Mouse (Mus musculus) embryo, embryonic 11 days (tissue): Measurements from ENCODE around the gene Gna11.

Experiments used
- DNase-seq: peaks from one replicate; pipeline ENCODE4 v3.0.0-alpha.2; 2015

Gna11 gene

GRCm38 (mm10) chr10:81502658-81503057, 42.3 kb downstream of the Gna11 start:
- DNase-seq: peak; percentile 83

GRCm38 (mm10) chr10:81501863-81502262, 43.1 kb downstream of the Gna11 start:
- DNase-seq: no peak

- DNase-seq: no peak
Measured at GRCm38 (mm10) chr10:81500032-81500431, 45.0 kb downstream of the Gna11 start, which contains the start of gene S1pr4. S1pr4 (minus strand) TSS chr10:81500132.

DNA sequence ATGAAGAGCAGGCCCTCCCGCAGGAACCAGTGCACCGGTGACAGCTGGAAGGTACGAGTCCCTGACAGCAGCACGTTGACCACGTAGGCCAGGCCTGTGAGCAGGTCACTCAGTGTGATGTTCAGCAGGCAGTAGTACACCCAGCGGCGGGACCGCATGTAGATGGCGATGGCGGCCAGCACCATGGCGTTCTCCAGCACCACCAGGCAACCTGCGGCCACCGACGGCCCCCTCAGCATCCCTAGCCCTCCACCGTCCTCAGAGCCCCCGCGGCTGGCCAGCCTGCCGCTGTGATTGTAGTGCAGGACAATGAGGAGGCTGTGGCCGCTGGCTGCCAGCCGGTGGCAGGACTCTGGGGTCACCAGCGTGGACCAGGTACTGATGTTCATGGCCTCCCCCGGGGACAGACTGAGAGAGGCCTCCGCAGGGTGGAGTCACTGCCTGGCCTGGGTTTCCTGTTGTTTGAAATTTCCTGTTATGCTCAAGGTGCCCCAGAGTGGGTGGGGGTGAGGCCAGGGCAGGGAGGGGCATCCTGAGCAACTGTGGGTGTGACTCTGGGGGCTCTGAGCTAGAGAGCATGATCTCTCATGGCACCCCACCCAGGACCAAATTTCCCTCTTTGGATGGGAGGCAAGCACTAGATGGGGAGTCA, 45.6 kb downstream of the Gna11 start:
- DNase-seq: no peak

DNA sequence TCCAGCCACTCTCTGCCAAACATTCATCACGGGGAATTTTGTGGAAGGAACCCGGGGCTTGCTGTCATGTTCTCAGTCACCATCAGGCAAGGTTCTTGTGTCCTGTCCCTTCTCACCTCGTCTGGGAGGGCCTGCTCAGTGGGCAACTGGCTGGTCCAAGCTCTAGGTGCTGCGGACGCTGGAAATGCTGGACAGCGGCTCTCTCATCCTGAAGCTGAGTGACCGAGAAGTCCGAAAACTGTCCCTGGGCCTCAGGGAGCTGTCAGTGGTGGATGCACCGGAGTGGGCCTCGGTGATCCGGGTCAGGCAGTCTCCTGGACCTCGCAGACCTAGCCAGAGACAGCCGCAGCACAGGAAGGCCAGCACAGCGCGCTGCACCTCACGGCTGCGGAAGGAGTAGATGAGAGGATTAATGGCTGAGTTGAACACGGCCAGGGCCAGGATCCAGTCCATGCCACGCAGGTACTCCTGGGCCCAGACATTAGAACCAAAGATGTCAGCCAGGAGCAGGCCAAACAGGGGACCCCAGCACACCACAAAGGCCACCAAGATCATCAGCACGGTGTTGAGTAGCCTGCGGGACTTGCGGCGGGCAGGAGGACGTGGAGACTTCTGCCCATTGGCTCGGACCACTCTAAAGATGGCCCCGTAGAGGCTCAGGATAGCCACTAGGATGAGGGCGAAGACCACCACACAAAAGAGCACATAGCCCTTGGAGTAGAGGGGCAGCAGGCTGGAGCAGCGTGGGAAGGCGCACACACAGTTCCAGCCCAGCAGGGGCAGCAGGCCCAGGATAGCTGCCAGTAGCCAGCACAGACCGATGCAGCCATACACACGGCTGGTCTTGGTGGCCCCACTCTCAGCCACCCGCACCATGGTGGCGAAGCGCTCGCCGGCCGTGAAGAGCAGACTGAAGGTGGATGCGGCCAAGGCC, 46.4 kb downstream of the Gna11 start:
- DNase-seq: no peak

GRCm38 (mm10) chr10:81497401-81498270, 47.4 kb downstream of the Gna11 start:
- no peak for DNase-seq

DNA sequence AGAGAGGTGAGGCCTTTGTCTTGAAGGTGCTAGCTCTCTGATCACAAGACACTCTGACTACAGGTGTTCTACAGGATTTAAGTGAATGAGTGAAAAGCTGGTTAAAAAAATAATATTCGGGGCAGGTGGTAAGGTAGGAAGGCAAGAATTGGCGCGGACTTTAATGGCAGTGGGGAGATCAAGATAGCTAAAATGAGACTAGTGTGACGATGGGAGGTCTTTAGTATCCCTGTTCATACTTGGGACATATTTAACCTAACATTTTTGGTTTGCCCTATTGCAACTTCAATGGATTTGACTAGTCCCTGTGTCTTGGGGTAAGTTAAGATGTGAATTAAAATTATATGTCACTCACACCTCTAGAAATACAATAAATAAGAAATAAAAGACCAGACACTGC, 48.0 kb downstream of the Gna11 start:
- no peak for DNase-seq

DNA sequence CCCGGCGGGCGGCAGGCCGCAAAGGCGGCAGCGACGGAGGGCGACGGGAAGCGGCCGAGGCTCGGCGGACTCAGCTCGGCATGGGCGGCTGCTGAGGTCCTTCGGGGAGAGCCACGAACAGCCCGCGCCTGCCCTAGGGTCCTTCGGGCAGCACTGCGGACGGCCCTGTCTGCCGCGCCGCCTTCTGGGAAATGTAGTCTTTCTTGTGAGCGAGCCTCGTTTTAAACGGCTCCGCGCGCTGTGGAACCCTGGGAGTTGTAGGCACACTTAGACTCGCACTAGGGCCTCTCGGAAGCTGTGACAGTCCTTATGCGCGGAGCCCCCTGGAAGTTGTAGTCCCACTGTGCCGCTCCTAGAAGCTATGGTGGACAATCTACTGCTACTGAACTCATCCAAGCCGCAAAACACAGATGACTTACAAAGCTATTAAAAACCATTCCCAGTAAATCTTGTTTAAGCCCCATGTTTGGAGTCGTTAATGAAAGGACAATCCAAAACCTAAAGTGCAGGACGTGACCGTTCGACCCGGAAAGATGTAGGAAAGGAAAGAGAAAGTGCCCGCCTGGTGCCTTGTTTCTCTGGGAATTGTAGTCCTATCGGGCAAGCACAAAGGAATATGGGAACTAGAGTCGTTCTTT, 48.6 kb downstream of the Gna11 start, which contains the start of gene Ncln:
Ncln (minus strand) TSS at position 129 of the 638 bp plus-strand sequence.
- peak; percentile 99 for DNase-seq

GRCm38 (mm10) chr10:81495616-81496263, 49.2 kb downstream of the Gna11 start:
- no peak for DNase-seq

DNA sequence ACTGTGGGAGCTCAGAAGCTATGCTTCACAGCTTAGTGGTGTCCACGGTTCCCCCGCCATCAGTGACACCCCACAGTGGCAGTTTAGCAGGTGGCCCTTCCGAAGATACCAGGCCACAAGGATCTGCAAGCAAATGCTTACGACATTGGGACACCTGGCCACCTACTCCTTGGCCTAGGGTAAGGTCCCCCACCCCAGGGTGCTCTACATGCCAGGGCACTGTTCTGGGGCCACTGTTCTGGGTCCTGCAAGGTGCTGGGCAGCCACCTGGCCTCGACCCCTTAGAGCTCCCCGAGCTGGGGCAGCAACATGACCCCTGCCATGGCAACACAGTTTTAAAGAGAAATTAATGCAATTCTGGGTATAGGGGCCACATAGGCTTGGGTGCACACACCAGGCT, 49.8 kb downstream of the Gna11 start:
- no peak for DNase-seq

DNA sequence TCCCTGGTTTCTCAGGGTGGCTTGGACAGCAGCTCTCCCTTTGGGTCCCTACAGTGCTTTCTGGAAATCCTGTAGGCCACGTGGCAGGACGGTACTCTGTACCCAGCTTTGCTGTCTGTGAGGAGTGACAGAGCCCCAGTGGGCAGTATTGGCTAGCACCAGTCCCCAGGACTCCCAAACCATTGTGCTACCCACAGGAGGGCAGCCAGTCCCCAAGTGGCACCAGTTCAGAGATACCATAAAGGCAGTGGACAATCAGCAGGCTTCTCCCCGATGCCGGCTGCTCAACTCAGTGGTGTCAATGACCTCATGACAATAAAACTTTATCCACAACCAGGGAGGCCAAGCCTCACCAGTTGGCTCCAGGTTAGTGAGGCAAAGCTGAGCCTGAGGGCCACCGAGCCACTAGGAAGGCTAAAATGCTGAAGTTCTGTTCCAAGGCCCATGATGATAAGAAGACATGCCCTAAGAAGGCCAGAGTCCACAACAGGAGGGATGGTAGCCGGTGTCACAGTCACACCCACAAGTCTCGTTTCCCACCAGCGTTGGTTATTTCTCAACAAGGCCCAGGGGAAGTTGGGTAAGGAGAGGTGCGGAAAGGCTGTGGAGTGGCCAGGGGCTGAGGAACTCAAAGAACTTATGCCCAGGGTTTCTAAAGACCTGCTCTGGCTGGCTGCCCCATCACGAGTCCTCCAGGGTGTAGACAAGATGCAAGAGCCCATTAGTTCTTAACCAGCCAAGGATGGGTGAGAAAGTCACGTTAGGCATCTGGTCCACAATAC, 50.5 kb downstream of the Gna11 start:
- no peak for DNase-seq

GRCm38 (mm10) chr10:81493601-81494220, 51.3 kb downstream of the Gna11 start:
- DNase-seq: no peak

DNA sequence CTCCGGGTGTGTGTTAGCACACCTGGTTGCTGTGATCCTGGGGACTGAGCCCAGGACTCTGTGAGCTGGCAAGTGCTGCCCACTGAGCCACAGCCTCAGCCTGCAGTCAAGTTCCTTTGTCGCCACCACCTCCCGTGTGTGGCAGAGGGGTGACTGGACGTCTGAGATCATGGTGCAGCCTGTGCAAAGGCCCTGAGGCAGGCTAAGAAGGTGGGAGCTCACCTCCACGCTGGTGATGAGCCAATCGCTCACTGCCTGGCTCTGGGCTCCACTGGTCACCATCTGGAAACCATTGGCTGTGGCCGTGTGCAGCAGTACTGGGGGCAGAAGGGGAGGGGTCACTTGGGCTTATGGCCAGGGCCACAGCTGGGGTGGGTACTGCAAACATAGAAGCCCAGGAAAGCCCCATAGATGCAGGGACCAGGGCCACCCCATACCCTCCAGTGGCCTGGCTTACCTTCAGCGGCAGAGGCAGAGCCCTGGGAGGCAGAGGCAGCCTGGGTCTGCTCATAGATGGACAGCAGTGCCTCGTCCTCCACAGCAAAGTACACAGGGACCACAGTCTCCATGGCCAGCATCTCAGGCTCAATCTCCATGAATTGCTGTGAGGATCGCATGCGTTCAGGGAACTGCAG, 52.3 kb downstream of the Gna11 start:
- DNase-seq: no peak

DNA sequence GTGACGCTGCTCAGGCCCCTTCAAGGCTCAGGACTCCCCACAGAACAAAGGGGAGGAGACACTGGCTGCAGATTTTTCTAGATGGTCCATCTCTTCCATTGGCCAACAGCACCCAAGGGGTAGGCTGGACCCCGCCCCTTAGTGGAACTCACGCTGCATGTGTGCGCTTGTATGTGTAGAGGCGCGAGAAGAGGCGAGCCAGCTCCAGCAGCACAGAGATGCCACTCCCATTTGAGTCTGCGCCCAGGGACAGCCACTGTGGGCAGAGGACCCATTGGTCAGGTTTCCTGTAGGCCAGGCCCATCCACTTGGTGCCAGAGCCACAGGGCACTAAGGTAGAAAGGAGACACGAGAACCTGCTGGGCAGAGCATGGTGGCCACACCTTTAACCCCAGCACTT, 54.0 kb downstream of the Gna11 start:
- no peak for DNase-seq

GRCm38 (mm10) chr10:81489941-81490340, 55.0 kb downstream of the Gna11 start:
- DNase-seq: no peak

GRCm38 (mm10) chr10:81488081-81488480, 56.9 kb downstream of the Gna11 start:
- DNase-seq: no peak

GRCm38 (mm10) chr10:81486496-81486895, 58.5 kb downstream of the Gna11 start:
- no peak for DNase-seq

- DNase-seq: no peak
Measured at GRCm38 (mm10) chr10:81485479-81486018, 59.4 kb downstream of the Gna11 start.

- no peak for DNase-seq
Measured at GRCm38 (mm10) chr10:81485060-81485449, 59.9 kb downstream of the Gna11 start.
